Mouse (Mus musculus) embryonic fibroblast, embryonic 13.5 days (primary cell): ENCODE results near the gene Bend5.

Source experiments
- CTCF ChIP-seq: IDR thresholded peaks from 2 replicates; pipeline ENCODE4 v1.5.1; 2011; ENCODE audit warnings: mild to moderate bottlenecking, control low read depth, low read length, moderate library complexity, borderline replicate concordance; ENCODE audit not compliant: insufficient read depth
- POLR2A ChIP-seq: IDR thresholded peaks from 2 replicates; pipeline ENCODE4 v1.6.1; 2011; ENCODE audit warnings: low read depth, mild to moderate bottlenecking, control low read depth, low read length, moderate library complexity

- TF ChIP-seq POLR2A (no peak), CTCF (no peak)
Measured at GRCm38 (mm10) chr4:111473014-111473413, 58.2 kb downstream of the Bend5 start.
